Mouse (Mus musculus) testis, adult 2 months (tissue): ENCODE data around the gene Nr2f6.

Source experiments
- CTCF ChIP-seq: fragments of 200-500 bp; IDR thresholded peaks from 2 replicates; pipeline ENCODE4 v1.5.1; 2012; ENCODE audit warnings: low read depth, mild to moderate bottlenecking, inconsistent platforms, low read length, moderate library complexity; ENCODE audit not compliant: control insufficient read depth, insufficient read depth, insufficient replicate concordance
- POLR2A ChIP-seq: fragments of 200-500 bp; IDR thresholded peaks from 2 replicates; pipeline ENCODE4 v1.6.1; 2012; ENCODE audit warnings: low read depth, mild to moderate bottlenecking, inconsistent platforms, low read length, moderate library complexity; ENCODE audit not compliant: control insufficient read depth

- TF ChIP-seq CTCF (no peak), POLR2A (no peak)
Observed at GRCm38 (mm10) chr8:71408231-71408630, 26.5 kb upstream of the Nr2f6 start.
